21 mouse cellular contexts compared by ENCODE assay signal in genomic region chrX:12888010-12888707, GRCm38 (mm10).
DNase-seq lines count a peak whose midpoint lies in the region; ATAC-seq and TF ChIP-seq lines count a peak whose summit lies in the region.
"Had no signal": no experiment of that assay in that cellular context is flagged by ENCODE, and none has a peak within 500 bp of the region (broad histone marks: within the 10 kb centered on the region; RNA-seq: fewer than 3 reads in every experiment).

No protein-coding gene starts in this region.

- no peak for TF ChIP-seq POLR2A in lung, adult 2 months (IDR thresholded peaks at IDR 0.05; ENCODE audit: borderline replicate concordance, extremely low read depth, low read depth, low read length)

- H3K4me2 ChIP-seq in forebrain, embryonic 11.5 days (ENCODE audit: low read depth, low read length, severe bottlenecking), result no peak overlapping the region
- no peak overlapping the region for H3K4me2 ChIP-seq in neural tube, embryonic 12.5 days (replicated peaks)
- 0 out of 2 replicates have a peak overlapping the region, but pooled peaks have one; percentile 16 for H3K4me2 ChIP-seq in hindbrain, postnatal 0 days (ENCODE audit: low read depth, low read length)
- H3K4me2 ChIP-seq: embryonic facial prominence, embryonic 12.5 days; kidney, embryonic 15.5 days; limb, embryonic 15.5 days; stomach, embryonic 15.5 days had no signal

- H3K4me1 ChIP-seq in forebrain, embryonic 10.5 days, result peaks cover 32% of the 10 kb centered on the region
- H3K4me1 ChIP-seq in forebrain, embryonic 11.5 days (replicated peaks; ENCODE audit: control insufficient read depth, insufficient read depth, low read length), result no peaks in the 10 kb centered on the region
- H3K4me1 ChIP-seq in neural tube, embryonic 12.5 days, result no peaks in the 10 kb centered on the region; the same call in 1 of the 2 replicates
- no peaks in the 10 kb centered on the region for H3K4me1 ChIP-seq in hindbrain, postnatal 0 days (ENCODE audit: insufficient read depth, low read length)
- no peaks in the 10 kb centered on the region; the same call in 1 of the 2 replicates for H3K4me1 ChIP-seq in lung, adult 2 months (ENCODE audit: control insufficient read depth, insufficient read depth, low read length)
- H3K4me1 ChIP-seq: embryonic facial prominence, embryonic 12.5 days; limb, embryonic 15.5 days; megakaryocyte, embryonic 14.5 days; stomach, embryonic 15.5 days had no signal

- no peak for TF ChIP-seq CTCF in hindbrain, postnatal 0 days (IDR thresholded peaks at IDR 0.05; ENCODE audit: low read depth)
- TF ChIP-seq CTCF in lung, adult 2 months (IDR thresholded peaks at IDR 0.05; ENCODE audit: insufficient read depth, low read length), result no peak

- no peaks in the 10 kb centered on the region for H3K36me3 ChIP-seq in forebrain, embryonic 10.5 days (replicated peaks)
- H3K36me3 ChIP-seq in forebrain, embryonic 11.5 days (ENCODE audit: control insufficient read depth, insufficient read depth, low read length), result no peaks in the 10 kb centered on the region
- H3K36me3 ChIP-seq in neural tube, embryonic 12.5 days, result no peaks in the 10 kb centered on the region
- no peaks in the 10 kb centered on the region for H3K36me3 ChIP-seq in hindbrain, postnatal 0 days (ENCODE audit: insufficient read depth, low read length)
- H3K36me3 ChIP-seq: embryonic facial prominence, embryonic 12.5 days; kidney, embryonic 15.5 days; limb, embryonic 15.5 days; stomach, embryonic 15.5 days had no signal

- H3K9ac ChIP-seq in forebrain, embryonic 11.5 days (ENCODE audit: low read length), result no peak overlapping the region
- H3K9ac ChIP-seq in neural tube, embryonic 12.5 days, result no peak overlapping the region
- no peak overlapping the region for H3K9ac ChIP-seq in hindbrain, postnatal 0 days (replicated peaks; ENCODE audit: low read length)
- H3K9ac ChIP-seq: embryonic facial prominence, embryonic 12.5 days; kidney, embryonic 15.5 days; limb, embryonic 15.5 days; stomach, embryonic 15.5 days had no signal

- no peak overlapping the region for H3K4me3 ChIP-seq in forebrain, embryonic 10.5 days
- H3K4me3 ChIP-seq in forebrain, embryonic 11.5 days (ENCODE audit: low read depth, low read length), result no peak overlapping the region
- no peak overlapping the region for H3K4me3 ChIP-seq in neural tube, embryonic 12.5 days
- H3K4me3 ChIP-seq in hindbrain, postnatal 0 days (ENCODE audit: low read length), result no peak overlapping the region
- H3K4me3 ChIP-seq in lung, adult 2 months (replicated peaks; ENCODE audit: extremely low read depth, low read depth, low read length), result no peak overlapping the region
- H3K4me3 ChIP-seq: embryonic facial prominence, embryonic 12.5 days; gastrocnemius, adult 2 months; heart, adult 2 months; kidney, embryonic 15.5 days; limb, embryonic 15.5 days; megakaryocyte, embryonic 14.5 days; stomach, embryonic 15.5 days had no signal

- no peaks in the 10 kb centered on the region for H3K9me3 ChIP-seq in forebrain, embryonic 10.5 days
- H3K9me3 ChIP-seq in forebrain, embryonic 11.5 days (ENCODE audit: control insufficient read depth, low read length), result no peaks in the 10 kb centered on the region
- no peaks in the 10 kb centered on the region for H3K9me3 ChIP-seq in neural tube, embryonic 12.5 days
- H3K9me3 ChIP-seq in hindbrain, postnatal 0 days (ENCODE audit: low read length), result no peaks in the 10 kb centered on the region
- H3K9me3 ChIP-seq: embryonic facial prominence, embryonic 12.5 days; kidney, embryonic 15.5 days; limb, embryonic 15.5 days; stomach, embryonic 15.5 days had no signal

- no peak for DNase-seq in forebrain, embryonic 10.5 days (ENCODE audit: extremely low spot score, low spot score)
- DNase-seq in forebrain, embryonic 11.5 days (ENCODE audit: low spot score), result no peak
- no peak for DNase-seq in neural tube, embryonic 10.5 days (ENCODE audit: extremely low spot score, low spot score)
- DNase-seq in hindbrain, postnatal 0 days (ENCODE audit: low spot score), result peak; percentile 17
- DNase-seq in lung, adult 2 months, result no peak
- no peak for DNase-seq in testis, postnatal 10 days (ENCODE audit: low spot score)
- DNase-seq in kidney, adult 9 months, result no peak
- DNase-seq: cerebellum, adult 18-20 months; gastrocnemius, adult 2 months; heart, adult 2 months; right cerebral cortex, adult 18-20 months; spleen, adult 18-20 months; thymus, postnatal 14 days had no signal

- ATAC-seq in forebrain, embryonic 11.5 days (replicated peaks; ENCODE audit: low FRiP score), result no peak
- ATAC-seq in neural tube, embryonic 12.5 days (ENCODE audit: low FRiP score, low read depth), result 0 out of 2 replicates have a peak, but pooled peaks have one; percentile 34
- ATAC-seq in hindbrain, postnatal 0 days, result peak; percentile 41; the same call in 1 of the 2 replicates
- ATAC-seq: inflammation-experienced regulatory T-cells, adult 6 months had no signal

- 0 out of 2 replicates have a peak overlapping the region, but pooled peaks have one; percentile 35 for H3K27ac ChIP-seq in forebrain, embryonic 10.5 days
- no peak overlapping the region for H3K27ac ChIP-seq in forebrain, embryonic 11.5 days (ENCODE audit: low read depth, low read length)
- H3K27ac ChIP-seq in neural tube, embryonic 12.5 days, result no peak overlapping the region
- peak overlapping the region; percentile 58; the same call in 1 of the 2 replicates for H3K27ac ChIP-seq in hindbrain, postnatal 0 days
- H3K27ac ChIP-seq: embryonic facial prominence, embryonic 12.5 days; gastrocnemius, adult 2 months; heart, adult 2 months; kidney, embryonic 15.5 days; limb, embryonic 15.5 days; stomach, embryonic 15.5 days had no signal

- H3K27me3 ChIP-seq in forebrain, embryonic 10.5 days (ENCODE audit: poor library complexity, severe bottlenecking), result peaks cover 4% of the 10 kb centered on the region; the same call in 1 of the 2 replicates
- H3K27me3 ChIP-seq in forebrain, embryonic 11.5 days (ENCODE audit: control insufficient read depth, insufficient read depth, low read length), result no peaks in the 10 kb centered on the region
- H3K27me3 ChIP-seq in neural tube, embryonic 12.5 days (replicated peaks), result no peaks in the 10 kb centered on the region
- H3K27me3 ChIP-seq in hindbrain, postnatal 0 days (ENCODE audit: insufficient read depth, low read length), result no peaks in the 10 kb centered on the region
- H3K27me3 ChIP-seq: CH12.LX; embryonic facial prominence, embryonic 12.5 days; kidney, embryonic 15.5 days; limb, embryonic 15.5 days; stomach, embryonic 15.5 days had no signal

- WGBS in forebrain, embryonic 10.5 days, result 53% methylated on average over 11 of the region's 11 CpGs
- WGBS in forebrain, embryonic 11.5 days, result 48% methylated on average over 11 of the region's 11 CpGs
- WGBS in neural tube, embryonic 12.5 days, result 41% methylated on average over 11 of the region's 11 CpGs
- WGBS in hindbrain, postnatal 0 days, result 44% methylated on average over 11 of the region's 11 CpGs
- WGBS in lung, adult 2 months, result 70% methylated on average over 11 of the region's 11 CpGs

Comparison
In these comparisons a context has a peak if more than half of its experiments do, and no peak if none do; other contexts are left out.
1. H3K27ac ChIP-seq: peak in forebrain, embryonic 10.5 days (single experiment) and hindbrain, postnatal 0 days (single experiment); none in forebrain, embryonic 11.5 days (single experiment) and neural tube, embryonic 12.5 days (single experiment).